Mouse (Mus musculus): ENCODE measurements at regions not wholly inside any gene's neighbourhood (a gene's known extent, or its start where the extent isn't known, plus 50 kb on each side); places are given as distances from the start of the nearest gene placed in this dataset.

DNA sequence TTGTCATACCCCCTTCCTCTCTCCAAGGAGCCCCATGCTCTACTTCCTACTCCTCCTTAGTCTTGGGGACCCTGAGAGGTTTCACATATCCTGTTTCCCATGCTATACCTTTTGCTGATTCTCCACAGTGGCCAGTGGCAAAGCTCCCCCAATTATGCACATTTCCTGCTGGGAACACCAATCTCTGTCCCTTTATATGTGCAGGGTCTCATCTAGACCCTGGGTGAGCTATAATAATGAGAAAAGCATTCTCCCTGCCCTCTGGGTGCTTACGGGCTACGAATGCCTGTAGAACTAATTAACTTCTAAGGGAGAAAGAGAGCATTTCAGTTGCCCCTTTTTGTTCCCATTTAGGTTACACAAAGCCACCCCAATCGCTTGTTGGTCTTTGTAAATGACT lies 116.6 kb downstream of the Nedd1 start:
- no peaks in the 10 kb centered on the region for H3K79me2 ChIP-seq (ENCODE audit: control insufficient read depth, insufficient read depth, low read length, poor library complexity)
- no peak for TF ChIP-seq E2F4 (IDR thresholded peaks at IDR 0.05; ENCODE audit: borderline replicate concordance, low read depth, low read length)
- TF ChIP-seq CTCF (IDR thresholded peaks at IDR 0.05 in 2 of 3, conservative IDR thresholded peaks at IDR 0.05 in 1 of 3; ENCODE audit: control insufficient read depth in 1 of 3, insufficient read depth in 1 of 3, low read depth in 2 of 3, low read length in 3 of 3, poor library complexity in 1 of 3, severe bottlenecking in 1 of 3), result no peak
- no peak for TF ChIP-seq EP300 (IDR thresholded peaks at IDR 0.05; ENCODE audit: low read depth in 1 of 2, low read length in 2 of 2)
- no peak for TF ChIP-seq MYC (IDR thresholded peaks at IDR 0.05; ENCODE audit: low read depth, low read length)
- no peak for TF ChIP-seq TAL1 (IDR thresholded peaks at IDR 0.05; ENCODE audit: low read length)
- TF ChIP-seq ZMIZ1 (IDR thresholded peaks at IDR 0.05; ENCODE audit: low read depth, low read length), result no peak
- TF ChIP-seq POLR2A (IDR thresholded peaks at IDR 0.05; ENCODE audit: control insufficient read depth in 1 of 2, insufficient read depth in 1 of 2, low read depth in 1 of 2, low read length in 2 of 2, poor library complexity in 1 of 2), result no peak
- no peak for TF ChIP-seq USF1 (IDR thresholded peaks at IDR 0.05; ENCODE audit: low read depth, low read length)
- no peak for TF ChIP-seq USF2 (IDR thresholded peaks at IDR 0.05; ENCODE audit: borderline replicate concordance in 1 of 2, insufficient read depth in 1 of 2, low read depth in 1 of 2, low read length in 2 of 2)
- TF ChIP-seq GABPA (IDR thresholded peaks at IDR 0.05; ENCODE audit: low read depth, low read length), result no peak
- no peak for TF ChIP-seq ZKSCAN1 (IDR thresholded peaks at IDR 0.05; ENCODE audit: low read depth, low read length)
- no peak for TF ChIP-seq GATA1 (IDR thresholded peaks at IDR 0.05; ENCODE audit: low read depth, low read length)
- TF ChIP-seq POLR2AphosphoS5 (IDR thresholded peaks at IDR 0.05; ENCODE audit: borderline replicate concordance, low read depth, low read length), result no peak
- no peak for TF ChIP-seq CHD2 (IDR thresholded peaks at IDR 0.05; ENCODE audit: low read length)
- TF ChIP-seq NRF1 (IDR thresholded peaks at IDR 0.05; ENCODE audit: insufficient read depth, low read depth, low read length, poor library complexity, severe bottlenecking), result no peak
- no peak for TF ChIP-seq ZC3H11A (IDR thresholded peaks at IDR 0.05; ENCODE audit: low read depth, low read length)
- DNase-seq (ENCODE audit: low read depth, low spot score), result no peak
- no peaks in the 10 kb centered on the region for H3K36me3 ChIP-seq (ENCODE audit: control insufficient read depth in 1 of 2, insufficient read depth in 2 of 2, low read length in 2 of 2)
- no peak overlapping the region for H3K4me3 ChIP-seq (ENCODE audit: control insufficient read depth in 1 of 2, insufficient read depth in 1 of 2, low read depth in 2 of 2, low read length in 2 of 2)
- H3K27ac ChIP-seq (ENCODE audit: control insufficient read depth, low read depth, low read length), result no peak overlapping the region
- H3K9me3 ChIP-seq (replicated peaks; ENCODE audit: insufficient read depth, low read length), result no peaks in the 10 kb centered on the region
- H3K9ac ChIP-seq (ENCODE audit: control insufficient read depth, low read depth, low read length, poor library complexity, severe bottlenecking), result no peak overlapping the region
- no peaks in the 10 kb centered on the region for H3K27me3 ChIP-seq (ENCODE audit: control insufficient read depth in 1 of 2, insufficient read depth in 2 of 2, low read length in 2 of 2)
- no peaks in the 10 kb centered on the region for H3K4me1 ChIP-seq (ENCODE audit: control insufficient read depth in 1 of 2, insufficient read depth in 2 of 2, low read length in 2 of 2)

- no peak overlapping the region for H3K4me3 ChIP-seq (ENCODE audit: control insufficient read depth in 1 of 2, insufficient read depth in 1 of 2, low read depth in 2 of 2, low read length in 2 of 2)
- no peak for TF ChIP-seq BHLHE40 (IDR thresholded peaks at IDR 0.05; ENCODE audit: borderline replicate concordance, low read depth, low read length)
- TF ChIP-seq CHD2 (IDR thresholded peaks at IDR 0.05; ENCODE audit: low read length), result no peak
- no peak for TF ChIP-seq HCFC1 (IDR thresholded peaks at IDR 0.05; ENCODE audit: low read depth, low read length)
- TF ChIP-seq JUND (IDR thresholded peaks at IDR 0.05; ENCODE audit: low read depth, low read length), result no peak
- no peak for TF ChIP-seq CHD1 (IDR thresholded peaks at IDR 0.05; ENCODE audit: low read depth, low read length)
- no peak for TF ChIP-seq RCOR1 (IDR thresholded peaks at IDR 0.05; ENCODE audit: low read depth, low read length)
- TF ChIP-seq MXI1 (IDR thresholded peaks at IDR 0.05; ENCODE audit: low read depth, low read length), result no peak
- no peak for TF ChIP-seq UBTF (IDR thresholded peaks at IDR 0.05; ENCODE audit: borderline replicate concordance, insufficient read depth, low read depth, low read length)
- TF ChIP-seq E2F4 (IDR thresholded peaks at IDR 0.05; ENCODE audit: borderline replicate concordance, low read depth, low read length), result no peak
- no peak for TF ChIP-seq ZNF384 (IDR thresholded peaks at IDR 0.05; ENCODE audit: low read depth, low read length)
- no peak for TF ChIP-seq USF2 (IDR thresholded peaks at IDR 0.05; ENCODE audit: borderline replicate concordance in 1 of 2, insufficient read depth in 1 of 2, low read depth in 1 of 2, low read length in 2 of 2)
- TF ChIP-seq TAL1 (IDR thresholded peaks at IDR 0.05; ENCODE audit: low read length), result no peak
- TF ChIP-seq ZKSCAN1 (IDR thresholded peaks at IDR 0.05; ENCODE audit: low read depth, low read length), result no peak
- no peak for TF ChIP-seq GATA1 (IDR thresholded peaks at IDR 0.05; ENCODE audit: low read depth, low read length)
- no peak for TF ChIP-seq SIN3A (IDR thresholded peaks at IDR 0.05; ENCODE audit: low read length)
- TF ChIP-seq NRF1 (IDR thresholded peaks at IDR 0.05; ENCODE audit: insufficient read depth, low read depth, low read length, poor library complexity, severe bottlenecking), result no peak
- no peaks in the 10 kb centered on the region for H3K36me3 ChIP-seq (ENCODE audit: control insufficient read depth in 1 of 2, insufficient read depth in 2 of 2, low read length in 2 of 2)
- H3K9ac ChIP-seq (ENCODE audit: control insufficient read depth, low read depth, low read length, poor library complexity, severe bottlenecking), result no peak overlapping the region
- no peak for DNase-seq (ENCODE audit: low read depth, low spot score)
- H3K4me1 ChIP-seq (ENCODE audit: control insufficient read depth in 1 of 2, insufficient read depth in 2 of 2, low read length in 2 of 2), result no peaks in the 10 kb centered on the region
- H3K79me2 ChIP-seq (ENCODE audit: control insufficient read depth, insufficient read depth, low read length, poor library complexity), result no peaks in the 10 kb centered on the region
- H3K27ac ChIP-seq (ENCODE audit: control insufficient read depth, low read depth, low read length), result no peak overlapping the region
- H3K27me3 ChIP-seq (ENCODE audit: control insufficient read depth in 1 of 2, insufficient read depth in 2 of 2, low read length in 2 of 2), result no peaks in the 10 kb centered on the region; a peak in 1 of 4 replicates
- H3K9me3 ChIP-seq (replicated peaks; ENCODE audit: insufficient read depth, low read length), result no peaks in the 10 kb centered on the region
These were observed 122.1 kb downstream of the Nedd1 start for GRCm38 (mm10) chr10:92600116-92600515.

Data from MEL (cell line).